Mouse (Mus musculus): ENCODE data around the gene Ppp1r1b.

Gene Ppp1r1b

DNA sequence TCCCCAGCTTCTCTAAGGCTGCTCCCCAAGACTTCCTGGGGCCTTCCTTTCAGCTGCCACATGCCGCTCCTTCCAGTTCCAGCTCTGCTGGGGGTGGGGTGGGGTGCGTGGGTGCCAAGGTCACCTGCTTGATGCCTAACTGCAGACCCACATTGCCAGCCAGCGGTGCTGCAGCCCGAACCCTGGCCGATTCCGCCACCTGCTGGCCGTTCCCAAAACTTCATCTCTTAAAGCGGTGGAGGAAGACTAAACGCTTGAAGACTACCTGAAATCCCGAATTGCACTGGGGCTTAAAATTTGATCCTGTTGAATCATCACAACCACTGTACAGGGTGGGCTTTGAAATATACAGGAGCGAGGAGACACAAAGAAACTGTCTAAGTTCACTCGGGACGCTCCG, 3.0 kb upstream of the Ppp1r1b start:
- peak; percentile 72 for DNase-seq (ENCODE audit: extremely low read depth, insufficient read length, low spot score)

DNA sequence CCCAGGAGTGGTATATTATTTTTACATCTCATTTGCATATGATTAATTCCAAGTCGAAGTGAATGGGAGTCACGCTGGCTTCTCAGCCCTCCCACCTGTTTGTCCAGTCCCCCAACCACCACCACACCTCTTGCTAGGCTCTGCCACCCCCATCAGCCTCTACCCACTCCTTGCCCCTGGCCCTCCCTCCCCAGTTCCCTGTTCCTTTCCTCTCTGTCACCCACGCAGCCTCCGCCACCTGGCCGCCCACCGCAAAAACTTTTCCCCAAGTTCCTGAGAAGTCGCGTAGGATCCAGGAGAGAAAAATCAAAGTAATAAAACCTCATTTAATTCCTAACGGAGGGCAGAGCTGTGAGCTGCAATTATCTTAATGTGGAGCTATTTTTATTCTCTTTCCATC, 2.0 kb upstream of the Ppp1r1b start:
- DNase-seq (ENCODE audit: extremely low read depth, insufficient read length, low spot score), result no peak

DNA sequence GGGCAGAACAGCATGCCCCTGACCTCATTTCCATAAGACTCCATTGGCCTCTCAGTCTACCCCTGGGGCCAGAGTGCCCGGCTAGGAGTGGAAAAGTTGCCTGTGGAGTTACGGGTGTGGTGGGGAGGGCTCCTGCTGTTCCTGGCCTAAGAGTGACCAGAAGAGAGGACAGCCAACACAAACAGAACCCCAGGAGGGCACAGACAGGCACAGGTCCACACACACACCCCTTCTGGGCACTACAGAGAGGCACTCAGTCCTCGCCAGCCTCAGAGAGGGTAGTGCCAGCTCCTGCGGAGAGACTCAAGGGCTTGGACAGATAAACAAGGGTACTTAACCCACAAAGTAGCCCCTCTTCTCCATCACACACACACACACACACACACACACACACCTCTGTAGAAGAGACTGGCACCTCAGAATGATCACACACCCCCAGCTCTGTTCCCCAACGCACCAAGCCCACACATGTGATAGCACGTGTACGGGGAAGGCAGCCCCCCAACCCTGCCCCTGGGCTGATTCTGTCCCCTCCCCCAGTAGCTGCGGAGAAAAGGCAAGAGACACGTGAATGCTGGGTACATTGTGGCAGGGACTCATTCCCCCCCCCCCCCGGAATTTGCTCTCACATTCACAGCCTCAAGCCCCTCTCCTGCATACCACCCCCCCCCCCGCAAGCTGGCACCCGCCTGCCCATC, 670 bp upstream of the Ppp1r1b start:
- DNase-seq (ENCODE audit: extremely low read depth, insufficient read length, low spot score), result no peak

DNA sequence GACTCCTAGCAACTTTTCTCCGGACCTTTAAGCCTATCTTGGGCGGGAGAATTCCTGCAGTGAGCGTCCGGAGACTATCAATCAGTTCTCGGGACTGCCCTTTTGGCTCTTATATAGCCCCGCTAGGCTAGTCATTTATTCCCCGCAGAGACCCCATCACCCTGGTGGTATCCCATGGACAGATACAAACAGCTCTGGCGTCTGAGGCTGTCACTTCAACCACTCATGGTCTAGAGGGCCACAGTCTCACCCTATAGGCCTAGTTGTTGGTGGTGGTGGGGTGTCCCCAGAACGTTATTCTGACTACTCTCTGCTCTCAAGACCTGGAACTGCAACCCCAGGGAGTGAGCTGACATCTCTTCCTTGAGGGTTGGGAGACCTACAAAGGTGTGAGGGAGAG, 1.1 kb downstream of the Ppp1r1b start:
- DNase-seq (ENCODE audit: extremely low read depth, insufficient read length, low spot score), result no peak

DNA sequence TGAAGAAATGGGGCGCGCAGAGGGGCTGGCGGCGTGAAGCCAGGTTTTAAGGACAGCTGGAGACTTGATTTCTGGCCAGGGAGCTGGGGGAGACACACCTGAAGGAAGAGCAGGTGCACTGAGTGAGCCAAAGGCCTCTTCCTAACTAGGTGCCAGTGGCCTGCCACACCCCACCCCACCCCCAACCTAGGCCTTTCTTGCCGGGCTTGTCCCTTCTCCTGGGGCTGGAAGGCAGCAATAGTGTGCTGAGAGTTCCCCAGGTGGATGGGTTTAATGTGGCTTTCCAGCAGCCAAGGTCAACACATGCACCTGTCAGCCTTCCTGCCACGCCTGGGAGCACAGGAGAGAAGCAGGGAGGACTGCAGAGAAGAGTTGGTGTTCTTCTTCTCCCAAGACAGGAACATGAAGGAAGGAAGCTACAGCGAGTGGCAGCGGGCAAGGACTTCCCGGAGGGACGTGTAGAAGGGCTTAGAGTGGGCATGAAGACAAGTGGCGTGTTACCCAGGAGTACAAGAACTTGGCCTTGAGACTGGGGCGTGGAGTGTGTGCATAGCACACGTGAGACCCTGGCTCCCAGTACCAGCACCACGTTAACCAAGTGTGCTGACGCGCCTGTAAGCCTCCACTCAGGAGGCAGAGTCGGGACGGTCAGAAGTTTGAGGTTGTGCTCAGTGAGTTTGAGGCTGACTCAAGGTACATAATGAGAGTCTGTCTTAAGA, 4.2 kb downstream of the Ppp1r1b start:
- DNase-seq (ENCODE audit: extremely low read depth, insufficient read length, low spot score), result no peak

DNA sequence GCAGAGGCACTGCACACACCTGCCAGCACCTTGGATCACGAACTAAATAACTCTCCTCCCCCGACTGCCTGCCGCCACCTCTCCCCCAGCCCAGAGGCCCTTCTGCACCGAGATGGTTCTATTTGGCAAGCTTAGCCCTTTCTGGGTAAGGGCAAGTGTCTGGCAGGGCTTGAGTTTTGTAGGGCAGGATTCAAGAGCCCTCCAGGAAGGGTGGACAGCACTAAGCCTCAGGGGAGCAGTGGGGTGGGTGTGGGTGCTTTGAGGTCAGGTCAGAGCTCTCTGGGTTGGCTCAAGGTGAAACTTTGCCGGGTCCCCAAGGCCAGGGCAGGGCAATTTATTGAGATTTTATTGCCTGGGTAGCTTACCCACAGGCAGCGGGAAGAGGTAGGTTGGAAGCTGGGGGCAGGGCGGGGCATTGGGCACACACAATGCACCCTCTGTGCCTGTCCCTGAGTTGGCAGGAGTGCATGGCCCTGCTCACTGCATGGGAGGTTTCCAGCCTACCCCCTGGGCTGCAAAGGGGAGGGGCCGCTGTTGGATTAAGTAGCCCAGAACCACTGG, 5.5 kb downstream of the Ppp1r1b start:
- peak; percentile 84 for DNase-seq (ENCODE audit: extremely low read depth, insufficient read length, low spot score)

DNA sequence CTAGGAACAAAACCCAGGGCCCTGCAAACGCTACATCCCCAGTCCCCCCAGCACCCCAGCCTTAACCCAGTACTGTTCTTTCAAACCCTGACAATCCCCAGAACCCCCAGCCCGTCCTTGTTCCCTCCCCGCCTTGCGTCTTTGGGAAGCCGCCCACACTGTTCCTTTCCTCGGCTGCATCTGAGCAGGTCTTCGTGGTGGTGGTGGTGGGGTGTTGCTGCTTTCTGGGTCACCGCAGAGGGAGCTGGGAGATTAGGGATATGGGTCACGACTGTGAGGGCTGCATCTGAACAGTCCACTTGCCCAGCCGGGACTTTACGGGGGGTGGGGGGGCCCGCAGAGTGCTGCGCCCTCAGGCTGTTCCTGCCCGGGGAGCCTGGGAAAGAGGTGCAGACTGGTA, 6.2 kb downstream of the Ppp1r1b start:
- DNase-seq (ENCODE audit: extremely low read depth, insufficient read length, low spot score), result no peak

DNA sequence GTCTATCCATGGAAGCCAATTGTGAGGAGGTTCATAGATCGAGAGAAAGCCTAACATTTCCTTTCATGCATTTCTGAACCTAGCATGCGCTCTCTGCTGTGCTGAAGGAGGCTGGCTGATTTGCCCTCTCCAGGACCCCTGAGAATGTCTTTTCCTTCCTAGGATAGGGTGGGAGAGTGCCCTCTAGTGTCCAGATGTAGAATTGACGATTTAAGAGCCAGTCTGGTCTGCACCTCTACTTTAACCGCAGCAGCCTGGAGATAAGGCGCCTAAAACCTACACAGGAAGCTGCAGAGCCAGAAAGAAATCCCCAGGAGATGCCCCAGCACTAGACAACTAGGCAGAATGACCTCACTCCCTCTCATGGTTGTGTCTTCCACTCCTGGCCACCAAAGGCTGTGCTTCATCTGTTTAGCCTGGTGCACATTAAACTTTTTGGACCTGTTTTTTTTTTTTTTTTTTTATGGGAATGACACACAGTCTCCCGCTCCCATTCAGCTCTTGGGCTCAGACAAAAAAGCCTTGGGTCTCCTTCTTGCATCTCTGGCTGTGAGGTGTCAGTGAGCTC, 7.6 kb downstream of the Ppp1r1b start:
- DNase-seq (ENCODE audit: extremely low read depth, insufficient read length, low spot score), result peak; percentile 52

DNA sequence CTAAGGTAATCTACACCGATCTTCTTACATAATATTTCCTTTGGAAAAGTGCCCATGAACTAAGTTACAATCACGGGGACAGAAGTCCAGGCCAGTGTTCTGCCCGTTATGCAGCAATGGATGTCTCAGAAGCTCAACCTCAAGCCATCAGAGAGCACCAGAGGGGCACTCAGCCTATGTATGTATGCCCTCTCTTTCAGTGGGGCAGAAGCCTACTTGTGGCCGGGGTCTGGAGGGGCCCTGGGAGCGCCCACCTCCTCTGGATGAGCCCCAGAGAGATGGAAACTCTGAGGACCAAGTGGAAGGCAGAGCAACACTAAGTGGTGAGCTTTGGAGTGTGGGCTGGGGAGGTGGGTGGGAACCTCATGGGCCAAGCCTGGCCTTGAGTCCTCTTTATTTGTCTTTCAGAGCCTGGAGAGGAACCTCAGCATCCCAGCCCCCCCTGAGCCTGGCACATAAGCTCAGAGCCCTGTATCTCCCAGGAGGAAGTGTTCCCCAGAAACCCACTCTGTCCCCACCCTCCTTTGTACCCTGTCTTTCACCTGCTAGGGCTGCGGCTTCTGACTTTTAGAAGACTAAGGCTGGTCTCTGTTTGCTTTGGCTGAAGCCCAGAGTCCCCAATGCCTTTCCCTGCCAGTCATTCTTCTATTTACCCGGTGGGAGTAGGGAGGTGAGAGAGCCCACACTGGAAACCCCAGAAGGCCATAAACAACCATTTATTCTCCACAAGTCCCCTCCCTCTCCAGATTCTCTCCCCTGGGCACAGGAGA, 8.6 kb downstream of the Ppp1r1b start:
- no peak for DNase-seq (ENCODE audit: extremely low read depth, insufficient read length, low spot score)

DNA sequence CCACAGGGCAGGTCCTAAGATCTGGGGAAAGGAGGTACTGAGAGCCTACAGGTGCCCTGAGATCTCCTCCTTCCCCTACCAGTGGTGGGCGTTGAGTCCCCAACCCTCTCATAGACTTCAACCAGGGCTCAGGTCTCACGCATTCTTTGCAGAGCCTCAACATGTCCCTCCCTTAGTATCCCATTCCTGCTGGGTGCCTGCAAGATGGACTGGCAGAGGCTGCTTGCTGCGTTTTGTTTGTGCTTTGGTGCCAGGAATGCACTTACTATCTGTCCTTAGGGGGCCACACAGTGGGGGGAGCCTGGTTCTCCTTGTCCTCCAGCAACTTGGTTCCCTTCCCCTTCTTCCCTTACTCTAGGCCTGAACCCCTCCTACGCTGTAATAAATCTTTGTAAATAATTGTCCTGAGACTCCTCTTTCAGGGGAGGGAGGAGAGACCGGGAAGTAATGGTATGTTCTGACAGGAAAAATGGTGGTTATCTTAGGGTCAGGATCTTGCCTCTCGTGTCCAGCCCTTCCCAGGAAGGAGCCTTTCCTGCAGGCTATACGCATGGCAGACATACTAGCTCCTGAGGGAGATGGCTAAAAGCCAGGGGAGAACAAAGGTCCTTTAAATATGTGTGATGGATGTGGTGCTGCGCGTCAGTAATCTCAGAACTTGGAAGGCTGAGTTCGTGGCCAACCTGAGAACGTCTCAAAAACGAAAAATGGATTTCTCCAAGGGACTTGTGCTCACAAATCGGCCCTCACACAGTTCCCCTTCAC, 9.4 kb downstream of the Ppp1r1b start:
- no peak for DNase-seq (ENCODE audit: extremely low read depth, insufficient read length, low spot score)

DNA sequence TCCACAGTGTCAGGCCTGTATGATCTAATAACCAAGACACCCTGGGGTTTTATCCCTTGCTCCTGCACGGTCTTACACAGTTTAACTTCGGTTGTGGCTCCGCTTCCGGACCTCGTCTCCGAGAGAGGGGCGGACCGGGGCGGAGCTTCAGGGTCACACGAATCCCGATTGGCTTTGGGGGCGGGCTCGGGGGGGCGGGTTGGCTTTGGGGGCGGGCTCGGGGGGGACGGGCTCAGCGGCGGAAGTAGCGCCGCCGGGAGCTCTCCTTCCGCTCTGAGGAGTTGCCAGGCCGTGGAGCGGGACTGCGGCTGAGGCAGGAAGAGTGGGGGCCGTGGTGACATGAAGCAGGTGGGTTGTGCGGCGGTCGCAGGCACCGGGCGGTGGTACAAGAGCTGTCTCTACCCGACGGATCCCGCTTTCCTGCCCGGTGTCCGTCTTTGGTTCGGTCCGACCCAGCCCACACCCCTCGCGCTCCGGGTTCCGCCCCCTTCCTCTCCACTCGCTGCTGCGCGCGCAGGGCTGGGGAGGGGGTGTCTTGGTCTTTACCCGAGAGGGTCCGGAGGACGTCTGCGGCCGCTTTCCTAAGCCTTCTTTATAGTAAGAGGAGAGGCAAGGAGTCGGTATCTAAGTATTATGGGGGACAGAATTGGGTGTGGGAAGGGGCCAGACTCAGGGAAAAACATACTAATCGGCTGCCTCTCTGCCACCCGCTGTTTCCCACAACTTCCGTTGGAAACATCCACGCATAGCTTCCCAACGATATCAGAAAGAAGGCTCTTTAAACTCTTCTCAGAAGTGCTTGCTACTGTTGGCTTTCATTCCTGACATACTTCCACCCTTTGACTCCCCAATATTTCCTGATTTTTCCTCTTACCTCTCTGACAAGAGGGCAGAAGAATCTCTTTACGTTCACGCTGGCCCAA, 10.2 kb downstream of the Ppp1r1b start, which contains the start of gene Stard3:
Gene Stard3 (plus strand): TSS at position 208 of the 923 bp plus-strand sequence.
- DNase-seq (ENCODE audit: extremely low read depth, insufficient read length, low spot score), result peak; percentile 87

DNA sequence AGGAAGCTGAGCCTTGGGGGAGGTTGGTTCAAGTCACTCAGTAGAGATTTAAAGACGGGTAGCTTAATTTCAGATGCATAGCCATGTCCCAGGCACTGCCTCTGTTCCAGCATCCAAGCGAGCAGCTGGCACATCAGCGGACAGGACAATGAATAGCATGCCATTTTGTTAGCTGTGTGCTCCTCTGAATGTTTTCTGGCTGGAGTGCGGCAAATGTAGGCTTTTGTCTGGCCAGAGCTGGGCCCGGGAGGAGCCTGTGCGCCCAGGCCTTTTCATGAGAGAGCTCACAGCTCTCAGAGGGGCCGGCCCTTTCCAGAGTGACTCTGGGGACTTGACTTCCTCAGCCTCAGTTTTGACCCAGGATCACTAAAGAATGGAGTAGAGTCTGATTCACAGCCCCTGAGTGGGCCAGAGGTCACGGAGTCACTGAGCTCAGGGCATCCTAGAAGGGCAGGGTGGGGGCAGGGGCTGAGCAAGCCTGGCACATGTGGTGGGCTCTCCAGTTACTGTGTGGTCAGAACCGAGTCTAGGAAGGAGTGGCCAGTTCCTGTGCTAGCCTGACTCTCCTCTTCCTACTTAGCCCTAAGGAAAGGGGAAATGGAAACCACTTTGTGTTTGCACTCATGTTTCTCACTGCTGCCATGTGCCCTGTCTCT, 12.8 kb downstream of the Ppp1r1b start:
- DNase-seq (ENCODE audit: extremely low read depth, insufficient read length, low spot score), result no peak

DNA sequence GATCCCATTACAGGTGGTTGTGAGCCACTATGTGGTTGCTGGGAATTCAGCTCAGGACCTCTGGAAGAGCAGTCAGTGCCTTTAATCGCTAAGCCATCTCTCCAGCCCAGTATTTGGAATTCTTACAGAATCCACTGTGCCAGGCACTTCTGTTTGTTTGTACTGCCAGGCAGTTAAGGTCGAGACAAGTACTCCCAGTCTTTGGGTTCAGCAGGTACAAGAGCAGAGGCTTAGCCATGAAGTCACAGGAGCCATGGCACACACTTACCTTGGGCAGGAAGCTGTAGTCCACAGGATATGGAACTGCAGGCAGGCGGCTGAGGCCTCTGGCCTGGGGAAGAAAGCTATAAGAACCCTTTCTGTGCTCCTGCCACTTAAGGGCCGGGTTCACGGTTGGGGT, 15.6 kb downstream of the Ppp1r1b start:
- DNase-seq (ENCODE audit: extremely low read depth, insufficient read length, low spot score), result no peak

DNA sequence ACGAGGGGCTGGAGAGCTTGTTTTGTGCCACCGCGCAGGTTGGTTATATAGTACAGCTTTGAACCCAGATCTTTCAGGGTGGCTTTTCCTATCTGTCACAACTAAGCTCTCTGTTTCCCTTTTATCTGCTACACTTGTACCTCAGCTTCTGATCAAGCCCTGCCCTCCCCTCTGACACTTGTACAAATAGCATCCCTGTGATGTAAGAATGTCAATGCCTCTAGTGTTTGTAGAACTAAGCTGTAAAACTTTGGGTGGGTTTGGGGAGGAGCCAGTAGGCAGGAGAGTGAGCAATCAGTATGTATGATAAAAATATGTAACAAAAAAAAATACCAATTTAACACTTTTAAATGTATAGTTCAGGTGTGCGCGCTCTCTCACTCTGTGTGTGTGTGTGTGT, 16.2 kb downstream of the Ppp1r1b start:
- no peak for DNase-seq (ENCODE audit: extremely low read depth, insufficient read length, low spot score)

DNA sequence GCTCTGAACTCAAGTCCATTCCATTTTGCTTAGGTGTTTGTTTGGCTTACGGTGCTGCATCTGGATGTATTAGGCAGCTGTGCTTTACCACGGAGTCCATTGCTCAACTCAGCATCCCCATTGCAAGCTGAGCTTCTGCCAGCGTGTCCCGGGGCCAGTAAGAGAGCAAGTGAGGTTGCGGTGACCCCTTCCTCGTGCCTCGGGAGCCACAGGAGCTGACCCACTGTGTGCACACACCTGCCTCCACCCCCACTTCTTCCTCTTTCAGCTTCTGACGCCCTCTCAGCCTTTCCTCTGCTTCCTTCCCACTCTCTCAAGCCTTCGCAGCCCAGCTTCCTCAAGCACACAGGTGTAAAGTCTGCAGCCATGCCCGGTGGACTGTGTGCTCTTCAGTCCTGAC, 18.1 kb downstream of the Ppp1r1b start:
- no peak for DNase-seq (ENCODE audit: extremely low read depth, insufficient read length, low spot score)

DNA sequence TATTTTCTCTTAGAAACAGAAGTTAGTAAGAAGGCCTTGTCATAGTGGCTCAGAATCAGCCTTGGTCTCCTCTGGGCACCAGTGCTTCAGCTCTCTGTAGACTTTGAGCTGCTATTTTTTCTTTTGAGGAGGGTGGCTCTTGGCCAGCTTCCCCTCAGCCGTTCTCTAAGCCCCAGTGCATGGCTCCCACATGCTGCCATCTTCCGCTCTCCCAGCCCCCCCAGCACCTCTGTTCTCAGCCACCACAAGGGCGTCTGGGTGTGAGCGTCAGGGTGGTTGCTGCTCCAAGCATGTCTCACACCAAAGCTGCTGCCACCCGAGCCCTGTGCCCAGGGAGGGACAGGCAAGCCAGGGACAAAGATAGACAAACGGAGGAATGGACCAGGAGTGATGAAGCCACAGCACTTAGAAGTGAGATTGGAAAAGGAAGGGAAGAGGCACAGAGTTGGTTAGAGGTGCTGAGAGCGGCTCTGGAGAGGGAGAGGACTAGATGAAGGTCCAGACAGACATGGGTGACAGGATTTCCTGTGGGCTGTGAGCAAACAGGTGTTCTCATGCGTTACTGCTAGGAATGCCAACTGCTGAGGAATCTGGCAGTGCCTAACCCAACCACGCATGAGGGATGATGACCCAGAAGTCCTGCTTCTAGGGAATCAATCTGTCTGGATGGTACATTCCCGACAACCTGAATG, 19.1 kb downstream of the Ppp1r1b start:
- DNase-seq (ENCODE audit: extremely low read depth, insufficient read length, low spot score), result no peak

DNA sequence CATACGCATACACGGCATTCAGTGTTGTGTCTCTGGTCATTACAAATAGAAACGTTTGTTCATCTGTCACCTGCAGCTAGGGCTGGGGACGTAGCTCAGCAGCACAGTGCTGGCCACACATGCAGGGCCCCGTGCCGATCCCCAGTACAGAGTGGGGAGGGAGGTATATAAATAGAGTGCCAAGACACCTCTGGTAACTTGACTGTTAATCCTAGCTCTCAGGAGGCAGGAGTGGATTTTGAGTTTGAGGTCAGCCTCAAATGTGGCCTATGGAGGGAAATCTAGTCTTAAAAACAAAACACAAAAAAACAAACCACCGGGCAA, 19.6 kb downstream of the Ppp1r1b start:
- DNase-seq (ENCODE audit: extremely low read depth, insufficient read length, low spot score), result no peak

DNA sequence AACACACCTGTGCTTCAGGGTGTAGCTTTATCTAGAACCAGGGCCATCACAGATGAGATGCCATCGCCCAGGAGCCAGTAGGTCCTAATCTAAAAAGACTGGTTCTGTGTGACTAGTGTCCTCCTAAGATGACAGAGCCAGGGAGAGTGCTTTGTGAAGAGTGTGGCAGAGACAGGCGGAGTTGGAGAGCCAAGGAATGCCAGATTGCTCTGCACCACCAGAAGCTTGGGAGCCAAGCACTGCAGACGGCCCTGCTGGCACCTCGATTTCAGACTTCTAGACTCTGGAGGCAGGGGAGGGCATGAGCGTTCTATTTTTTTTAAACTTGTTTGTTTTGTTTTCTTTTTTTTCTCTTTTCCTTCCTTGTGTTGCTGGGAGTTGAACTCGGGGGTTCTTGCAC, 21.1 kb downstream of the Ppp1r1b start:
- no peak for DNase-seq (ENCODE audit: extremely low read depth, insufficient read length, low spot score)
